Mouse (Mus musculus) heart, adult 8-10 months (tissue): Measurements from ENCODE around the gene Olfr134. TPM values are rescaled to one million over a fixed set of nuclear protein-coding genes. Genes with fewer than 3 reads are reported as not detected.
"Not testable (repeated sequence)": the region's sequence is repeated elsewhere in the genome, so short reads cannot be mapped to it uniquely, and the experiment has no call there.

ENCODE experiments used
- DNase-seq: peaks from one replicate; pipeline ENCODE4 v3.0.0; 2022; ENCODE audit warnings: low spot score
- total RNA-seq, 4 experiments: library from RNA; stranded (reverse); gene quantifications; 2 replicates each; pipeline ENCODE4 v1.2.4; 2022

The Olfr134 gene
- total RNA-seq: not detected

DNA sequence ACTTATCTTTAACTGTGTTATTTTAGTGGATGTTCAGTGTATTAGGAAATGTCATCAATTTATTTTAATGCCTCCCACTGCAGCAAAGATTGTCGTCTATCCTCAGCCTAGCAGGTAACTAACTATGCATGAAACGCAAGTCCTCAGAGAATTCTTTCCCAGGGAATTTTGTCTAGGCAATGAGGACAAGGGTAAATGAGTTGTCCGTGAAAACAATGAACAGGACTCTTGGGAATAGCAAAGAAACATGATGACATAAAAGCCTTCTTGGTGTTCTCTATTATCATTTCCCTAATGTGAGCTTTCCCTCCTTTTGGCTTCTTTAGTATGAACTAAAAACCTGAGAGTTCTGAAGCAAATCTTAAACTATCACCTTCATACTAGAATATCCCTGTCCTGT is at the start of gene Olfr134:
Olfr134 (plus strand) TSS at position 301 of the 400 bp plus-strand sequence.
- DNase-seq: no peak

DNA sequence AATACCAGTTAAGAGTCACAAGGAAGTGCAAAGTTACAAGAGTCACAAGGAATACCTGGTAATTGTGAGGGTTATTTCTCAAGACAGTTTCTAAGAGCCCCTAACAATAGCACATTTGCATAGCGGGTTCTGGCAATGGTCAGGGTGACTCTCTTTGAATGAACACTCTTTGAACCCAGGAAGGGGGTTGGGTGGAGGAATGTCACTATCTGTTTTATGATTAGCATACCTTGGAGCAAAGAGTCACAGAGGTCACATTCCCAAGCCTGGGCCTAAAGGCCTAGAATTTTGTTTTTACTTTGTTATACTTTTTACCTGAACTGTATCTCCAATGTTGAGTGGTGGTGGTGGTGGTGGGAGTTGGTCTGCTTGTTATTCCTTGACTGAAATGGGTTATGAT is 47.0 kb upstream of the Olfr134 start:
- not testable (repeated sequence) for DNase-seq

DNA sequence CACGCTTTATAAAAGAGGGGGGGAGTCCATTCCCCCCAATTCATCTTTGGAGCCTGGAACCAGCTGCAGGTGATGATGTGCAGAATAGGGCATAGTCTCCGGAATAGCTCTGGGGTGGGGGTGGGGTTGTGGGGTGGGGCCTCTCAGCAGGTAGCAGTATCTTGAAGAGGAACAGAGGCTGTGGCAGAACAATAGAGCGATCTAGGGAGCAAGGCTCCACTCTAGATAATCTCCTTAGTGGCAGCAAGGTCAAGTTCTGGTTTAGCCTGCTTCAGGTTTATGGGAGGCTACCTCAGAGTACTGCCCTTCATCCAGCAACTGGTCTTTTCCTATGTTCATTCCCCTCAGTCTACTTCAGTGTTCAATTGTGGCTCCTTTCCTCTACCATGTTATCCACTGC is 45.8 kb upstream of the Olfr134 start:
- not testable (repeated sequence) for DNase-seq

DNA sequence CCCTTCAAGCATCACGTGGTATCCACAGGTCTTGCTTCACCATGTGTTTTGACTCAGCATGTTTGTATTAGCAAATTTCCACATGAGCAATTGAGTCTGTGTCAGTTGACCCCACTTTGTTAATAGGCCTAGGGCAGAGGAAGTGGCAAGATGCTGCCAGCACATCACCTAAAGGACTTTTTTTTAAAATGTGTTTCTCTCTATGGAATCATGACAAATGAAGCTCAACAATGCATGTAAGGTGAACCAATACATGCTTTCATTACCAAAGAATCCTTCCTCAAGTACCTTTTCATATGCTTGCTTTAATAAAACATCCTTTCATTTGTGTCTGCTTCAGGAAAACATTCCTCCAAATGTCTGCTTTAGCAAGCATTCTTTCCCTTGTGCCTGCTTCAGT is 36.8 kb upstream of the Olfr134 start, which contains the start of gene Olfr132:
Olfr132 (minus strand) TSS at position 101 of the 400 bp plus-strand sequence.
- no peak for DNase-seq

DNA sequence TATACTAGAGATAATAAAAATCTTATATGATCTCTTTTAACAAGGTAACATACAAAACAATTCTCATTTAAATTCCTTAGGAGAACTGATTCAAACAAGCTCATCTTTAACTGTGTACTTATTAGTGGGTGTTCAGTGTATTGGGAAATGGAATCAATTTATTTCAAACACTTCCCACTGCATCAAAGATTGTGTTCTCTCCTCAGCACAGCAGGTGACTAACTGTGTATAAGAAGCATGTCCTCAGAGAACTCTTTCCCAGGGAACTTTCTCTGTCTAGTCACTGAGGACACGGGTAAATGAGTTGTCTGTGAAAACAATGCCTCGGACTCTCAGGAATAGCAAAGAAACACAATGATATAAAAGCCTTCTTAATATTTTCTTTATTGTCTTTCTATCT is 26.2 kb upstream of the Olfr134 start, which contains the start of gene Olfr133:
Olfr133 (plus strand) TSS at position 301 of the 400 bp plus-strand sequence.
- DNase-seq: no peak

DNA sequence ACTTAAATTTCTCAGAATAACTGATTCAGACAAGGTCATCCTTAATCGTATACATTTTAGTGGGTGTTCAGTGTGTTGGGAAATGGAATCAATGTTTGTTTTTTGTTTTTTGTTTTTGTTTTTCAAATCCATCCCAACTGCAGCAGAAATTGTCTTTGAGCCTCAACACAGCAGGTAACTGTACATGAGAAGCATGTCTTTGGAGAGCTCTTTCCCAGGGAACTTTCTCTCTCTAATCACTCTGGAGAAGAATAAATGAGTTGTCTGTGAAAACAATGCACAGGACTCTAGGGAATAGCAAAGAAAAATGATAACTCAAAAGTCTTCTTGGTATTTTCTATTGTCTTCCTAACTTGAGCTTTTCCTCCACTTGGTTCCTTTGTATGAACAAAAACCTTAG is 32.8 kb downstream of the Olfr134 start, which contains the start of gene Olfr135:
Olfr135 (plus strand) TSS at position 301 of the 400 bp plus-strand sequence.
- no peak for DNase-seq

Other genes starting within 250 kb of the Olfr134 start
- gene Olfr761, start 218.3 kb upstream of the Olfr134 start, total RNA-seq: not detected
- gene Olfr129, start 111.3 kb upstream of the Olfr134 start, total RNA-seq: not detected
- not detected for gene Olfr130, start 107.5 kb upstream of the Olfr134 start, total RNA-seq
- not detected for gene Olfr131, start 82.7 kb upstream of the Olfr134 start, total RNA-seq
- gene Olfr132, start 36.9 kb upstream of the Olfr134 start, total RNA-seq: not detected
- gene Olfr133, start 26.1 kb upstream of the Olfr134 start, total RNA-seq: not detected
- not detected for gene Olfr135, start 32.9 kb downstream of the Olfr134 start, total RNA-seq
- gene Olfr138, start 89.6 kb downstream of the Olfr134 start, total RNA-seq: not detected
- gene Olfr137, start 136.2 kb downstream of the Olfr134 start, total RNA-seq: not detected
- gene Olfr136, start 158.4 kb downstream of the Olfr134 start, total RNA-seq: not detected
- gene Esp36, start 248.8 kb downstream of the Olfr134 start, total RNA-seq: not detected